Mouse (Mus musculus) kidney, embryonic 16.5 days (tissue): Measurements from ENCODE around the gene Rcor3. TPM values are rescaled to one million over a fixed set of nuclear protein-coding genes. Genes with fewer than 3 reads are reported as not detected.

Source experiments
- ATAC-seq: fragments of 200-750 bp; cut with Nextera tagmentation; 2 replicates; pipeline ENCODE4 v1.8.0; 2017; ENCODE audit warnings: moderate TSS enrichment; ENCODE audit not compliant: low FRiP score, low TSS enrichment
- H3K27ac ChIP-seq: fragments of 300-500 bp; sonication (generic); 2 replicates; pipeline ENCODE4 v1.5.1; 2014; ENCODE audit warnings: low read length
- H3K27me3 ChIP-seq: fragments of 300-500 bp; sonication (generic); 2 replicates; pipeline ENCODE4 v1.6.1; 2014; ENCODE audit warnings: low read length, control low read depth, mixed read lengths; ENCODE audit not compliant: insufficient read depth
- H3K36me3 ChIP-seq: fragments of 300-500 bp; sonication (generic); 2 replicates; pipeline ENCODE4 v1.6.1; 2014; ENCODE audit warnings: low read length, control low read depth, mixed read lengths; ENCODE audit not compliant: insufficient read depth
- H3K4me1 ChIP-seq: fragments of 300-500 bp; sonication (generic); 2 replicates; pipeline ENCODE4 v1.6.1; 2014; ENCODE audit warnings: low read length, control low read depth, mixed read lengths; ENCODE audit not compliant: insufficient read depth
- H3K4me2 ChIP-seq: fragments of 300-500 bp; sonication (generic); replicated peaks from 2 replicates; pipeline ENCODE4 v1.6.1; 2014; ENCODE audit warnings: low read depth, low read length
- H3K4me3 ChIP-seq: fragments of 300-500 bp; sonication (generic); 2 replicates; pipeline ENCODE4 v1.5.1; 2014; ENCODE audit warnings: mild to moderate bottlenecking, low read length
- H3K9ac ChIP-seq: fragments of 300-500 bp; sonication (generic); replicated peaks from 2 replicates; pipeline ENCODE4 v1.6.1; 2014; ENCODE audit warnings: low read length
- H3K9me3 ChIP-seq: fragments of 300-500 bp; sonication (generic); 2 replicates; pipeline ENCODE4 v1.6.1; 2016; ENCODE audit warnings: low read length, control low read depth
- WGBS: fragments of 180-500 bp; shearing (Covaris S2); extraction: QIAGEN DNeasy Blood & Tissue Kit; methylation state at CpG from one replicate; pipeline ENCODE4 v1.1.7; 2014; 5-methylcytosine and 5-hydroxymethylcytosine counted together
- polyA plus RNA-seq: library from polyadenylated mRNA; unstranded; fragments of >200 nt; fragmentation: Nextera tagmentation; extraction: Ambion mirVana; gene quantifications from 2 replicates; pipeline ENCODE4 v1.2.1, GENCODE M21; 2015

Gene Rcor3
- 26.3 and 27.1 TPM in 2 replicates for polyA plus RNA-seq

GRCm38 (mm10) chr1:192137926-192138910 is at the start of gene Rcor3:
TSS of gene Rcor3 (minus strand) at chr1:192138062.
- WGBS, result under 1% methylated on average over 42 of the region's 88 CpGs
- H3K4me1 ChIP-seq, result peaks cover 13% of the 10 kb centered on the region
- peak within 1 kb of the TSS; percentile 87 for H3K4me3 ChIP-seq
- H3K27me3 ChIP-seq, result no peaks in the 10 kb centered on the region
- peak within 1 kb of the TSS; percentile 94 for H3K4me2 ChIP-seq
- peak within 1 kb of the TSS; percentile 98 for H3K27ac ChIP-seq
- no peaks in the 10 kb centered on the region for H3K36me3 ChIP-seq
- H3K9ac ChIP-seq, result peak within 1 kb of the TSS; percentile 94
- H3K9me3 ChIP-seq, result no peaks in the 10 kb centered on the region
- peak; percentile 89 for ATAC-seq

GRCm38 (mm10) chr1:192181696-192182257 is 43.9 kb upstream of the Rcor3 start:
- no peaks in the 10 kb centered on the region for H3K9me3 ChIP-seq
- no peak overlapping the region for H3K9ac ChIP-seq
- H3K36me3 ChIP-seq, result no peaks in the 10 kb centered on the region
- no peak overlapping the region for H3K27ac ChIP-seq
- ATAC-seq, result no peak
- no peaks in the 10 kb centered on the region for H3K4me1 ChIP-seq
- WGBS, result 79% methylated on average over 4 of the region's 4 CpGs
- no peak overlapping the region for H3K4me3 ChIP-seq
- no peak overlapping the region for H3K4me2 ChIP-seq
- H3K27me3 ChIP-seq, result no peaks in the 10 kb centered on the region

GRCm38 (mm10) chr1:192179877-192180276 is 42.0 kb upstream of the Rcor3 start:
- Histone ChIP-seq H3K4me1 (no peaks in the 10 kb centered on the region), H3K27ac (no peak overlapping the region), H3K4me3 (no peak overlapping the region), H3K9ac (no peak overlapping the region), H3K27me3 (no peaks in the 10 kb centered on the region), H3K4me2 (no peak overlapping the region), H3K9me3 (no peaks in the 10 kb centered on the region), H3K36me3 (no peaks in the 10 kb centered on the region)
- no peak for ATAC-seq
- 76% methylated on average over 3 of the region's 3 CpGs for WGBS

GRCm38 (mm10) chr1:192171477-192171876 is 33.6 kb upstream of the Rcor3 start:
- no peak overlapping the region for H3K27ac ChIP-seq
- H3K4me3 ChIP-seq, result no peak overlapping the region
- no peaks in the 10 kb centered on the region for H3K4me1 ChIP-seq
- WGBS, result 86% methylated on average over 3 of the region's 3 CpGs
- no peaks in the 10 kb centered on the region for H3K9me3 ChIP-seq
- H3K4me2 ChIP-seq, result no peak overlapping the region
- no peak for ATAC-seq
- no peak overlapping the region for H3K9ac ChIP-seq
- H3K27me3 ChIP-seq, result no peaks in the 10 kb centered on the region
- no peaks in the 10 kb centered on the region for H3K36me3 ChIP-seq

GRCm38 (mm10) chr1:192151179-192151578 is 13.3 kb upstream of the Rcor3 start:
- ATAC-seq, result no peak
- Histone ChIP-seq H3K4me1 (no peaks in the 10 kb centered on the region), H3K9me3 (no peaks in the 10 kb centered on the region; the same call in 1 of the 2 replicates), H3K27me3 (no peaks in the 10 kb centered on the region), H3K9ac (no peak overlapping the region), H3K4me2 (no peak overlapping the region), H3K4me3 (no peak overlapping the region), H3K36me3 (no peaks in the 10 kb centered on the region), H3K27ac (no peak overlapping the region)
- 72% methylated on average over 4 of the region's 4 CpGs for WGBS

GRCm38 (mm10) chr1:192140313-192140712 is 2.5 kb upstream of the Rcor3 start:
- no peaks in the 10 kb centered on the region for H3K27me3 ChIP-seq
- H3K9ac ChIP-seq, result no peak overlapping the region
- no peak overlapping the region for H3K4me3 ChIP-seq
- peaks cover 13% of the 10 kb centered on the region for H3K4me1 ChIP-seq
- WGBS, result 94% methylated on average over 2 of the region's 2 CpGs
- no peak overlapping the region for H3K27ac ChIP-seq
- 0 out of 2 replicates have a peak, but pooled peaks cover 3% of the 10 kb centered on the region for H3K9me3 ChIP-seq
- ATAC-seq, result no peak
- no peak overlapping the region for H3K4me2 ChIP-seq
- no peaks in the 10 kb centered on the region for H3K36me3 ChIP-seq

- Histone ChIP-seq H3K27ac (peak overlapping the region; percentile 98), H3K4me2 (peak overlapping the region; percentile 94), H3K4me1 (peaks cover 13% of the 10 kb centered on the region), H3K9ac (peak overlapping the region; percentile 94), H3K4me3 (peak overlapping the region; percentile 87), H3K9me3 (no peaks in the 10 kb centered on the region), H3K27me3 (no peaks in the 10 kb centered on the region), H3K36me3 (no peaks in the 10 kb centered on the region)
- under 1% methylated on average over 51 of the region's 61 CpGs for WGBS
- peak; percentile 24 for ATAC-seq
Observed at GRCm38 (mm10) chr1:192137291-192137925, 454 bp downstream of the Rcor3 start.

- Histone ChIP-seq H3K27ac (peak overlapping the region; percentile 98), H3K4me1 (peaks cover 13% of the 10 kb centered on the region), H3K36me3 (no peaks in the 10 kb centered on the region), H3K9me3 (no peaks in the 10 kb centered on the region), H3K27me3 (no peaks in the 10 kb centered on the region), H3K4me2 (peak overlapping the region; percentile 94), H3K9ac (peak overlapping the region; percentile 94), H3K4me3 (peak overlapping the region; percentile 87)
- under 1% methylated on average over 55 of the region's 55 CpGs for WGBS
- peak; percentile 92 for ATAC-seq
Observed at GRCm38 (mm10) chr1:192136561-192137290, 1.1 kb downstream of the Rcor3 start.

- no peak for ATAC-seq
- no peaks in the 10 kb centered on the region for H3K27me3 ChIP-seq
- H3K4me1 ChIP-seq, result no peaks in the 10 kb centered on the region
- H3K9me3 ChIP-seq, result no peaks in the 10 kb centered on the region
- peaks cover 8% of the 10 kb centered on the region for H3K36me3 ChIP-seq
- no peak overlapping the region for H3K9ac ChIP-seq
- no peak overlapping the region for H3K27ac ChIP-seq
- 93% methylated on average over 1 of the region's 1 CpGs for WGBS
- H3K4me2 ChIP-seq, result no peak overlapping the region
- H3K4me3 ChIP-seq, result no peak overlapping the region
Observed at GRCm38 (mm10) chr1:192130202-192130601, 7.7 kb downstream of the Rcor3 start.
